Mouse (Mus musculus) lung, adult 2 months (tissue): ENCODE measurements around the gene Gm42742. TPM values are rescaled to one million over a fixed set of nuclear protein-coding genes. Genes with fewer than 3 reads are reported as not detected.
A peak's percentile ranks its signal among the peaks of the same experiment; 100 is the strongest.

ENCODE experiments used
- DNase-seq: peaks from one replicate; pipeline ENCODE4 v3.0.0; 2022
- H3K4me1 ChIP-seq: fragments of 200-500 bp; 2 replicates; pipeline ENCODE4 v1.6.1; 2011; ENCODE audit warnings: low read length; ENCODE audit not compliant: control insufficient read depth, insufficient read depth
- H3K4me3 ChIP-seq: fragments of 200-500 bp; replicated peaks from 2 replicates; pipeline ENCODE3; 2011; ENCODE audit warnings: low read depth, mild to moderate bottlenecking, control low read depth, low read length; ENCODE audit errors: extremely low read depth
- CTCF ChIP-seq: fragments of 200-500 bp; IDR thresholded peaks from 2 replicates; pipeline ENCODE4 v1.5.1; 2011; ENCODE audit warnings: mild to moderate bottlenecking, low read length, control low read depth; ENCODE audit not compliant: insufficient read depth
- POLR2A ChIP-seq: fragments of 200-500 bp; IDR thresholded peaks from 2 replicates; pipeline ENCODE4 v1.6.1; 2011; ENCODE audit warnings: low read depth, mild to moderate bottlenecking, control low read depth, low read length, borderline replicate concordance; ENCODE audit errors: extremely low read depth
- WGBS: fragments of 180-500 bp; shearing (Covaris S2); methylation state at CpG from one replicate; pipeline ENCODE4 v1.1.7; 2018; 5-methylcytosine and 5-hydroxymethylcytosine counted together
- polyA plus RNA-seq: library from polyadenylated mRNA; depleted of rRNA; stranded (reverse); fragments of >200 nt; gene quantifications from 2 replicates; pipeline ENCODE4 v1.2.3, GENCODE M21; 2012

Gm42742 gene
- polyA plus RNA-seq, 1 experiment: 26.5 TPM

- DNase-seq: no peak
- Histone ChIP-seq H3K4me1 (peaks cover 15% of the 10 kb centered on the region), H3K4me3 (no peak overlapping the region)
- WGBS: 87% methylated on average over 12 of the region's 12 CpGs
- no peak for TF ChIP-seq POLR2A
- TF ChIP-seq CTCF: no peak
These were observed 5.9 kb downstream of the Gm42742 start for GRCm38 (mm10) chr7:127014993-127015392.

- peak; percentile 80 for TF ChIP-seq POLR2A
- no peak for TF ChIP-seq CTCF
- peaks cover 15% of the 10 kb centered on the region for H3K4me1 ChIP-seq
- DNase-seq: peak; percentile 80
- WGBS: 2% methylated on average over 11 of the region's 11 CpGs
- H3K4me3 ChIP-seq: peak within 1 kb of the TSS; percentile 78
These were observed 6.6 kb downstream of the Gm42742 start, which contains the start of gene Mvp for GRCm38 (mm10) chr7:127014320-127014719. Mvp (minus strand) TSS chr7:127014621.

GRCm38 (mm10) chr7:127013385-127013784, 7.5 kb downstream of the Gm42742 start:
- no peak for TF ChIP-seq POLR2A
- TF ChIP-seq CTCF: no peak
- peaks cover 20% of the 10 kb centered on the region for H3K4me1 ChIP-seq
- no peak for DNase-seq
- WGBS: 85% methylated on average over 6 of the region's 6 CpGs
- peak overlapping the region; percentile 23 for H3K4me3 ChIP-seq

- TF ChIP-seq CTCF (no peak), POLR2A (no peak)
- WGBS: 96% methylated on average over 10 of the region's 10 CpGs
- peaks cover 24% of the 10 kb centered on the region for H3K4me1 ChIP-seq
- no peak for DNase-seq
- no peak overlapping the region for H3K4me3 ChIP-seq
These were observed 8.1 kb downstream of the Gm42742 start for GRCm38 (mm10) chr7:127012845-127013244.

GRCm38 (mm10) chr7:127012374-127012773, 8.5 kb downstream of the Gm42742 start:
- TF ChIP-seq CTCF: no peak
- no peak for TF ChIP-seq POLR2A
- peaks cover 21% of the 10 kb centered on the region for H3K4me1 ChIP-seq
- no peak for DNase-seq
- 70% methylated on average over 6 of the region's 6 CpGs for WGBS
- H3K4me3 ChIP-seq: no peak overlapping the region

- Histone ChIP-seq H3K4me1 (peaks cover 21% of the 10 kb centered on the region), H3K4me3 (no peak overlapping the region)
- WGBS: 61% methylated on average over 2 of the region's 2 CpGs
- TF ChIP-seq CTCF (no peak), POLR2A (no peak)
- DNase-seq: no peak
These were observed 9.2 kb downstream of the Gm42742 start for GRCm38 (mm10) chr7:127011717-127012116.

GRCm38 (mm10) chr7:127011051-127011450, 9.8 kb downstream of the Gm42742 start:
- TF ChIP-seq POLR2A (no peak), CTCF (no peak)

GRCm38 (mm10) chr7:127009307-127010085, 11.4 kb downstream of the Gm42742 start:
- WGBS: 74% methylated on average over 17 of the region's 17 CpGs
- no peak for DNase-seq
- TF ChIP-seq POLR2A (no peak), CTCF (no peak)
- Histone ChIP-seq H3K4me1 (peaks cover 16% of the 10 kb centered on the region), H3K4me3 (no peak overlapping the region)

More at GRCm38 (mm10) chr7:127011051-127011450, 9.8 kb downstream of the Gm42742 start:
- peaks cover 20% of the 10 kb centered on the region for H3K4me1 ChIP-seq
- H3K4me3 ChIP-seq: no peak overlapping the region
- no peak for DNase-seq
- WGBS: 81% methylated on average over 2 of the region's 2 CpGs

GRCm38 (mm10) chr7:127008239-127009019, 12.5 kb downstream of the Gm42742 start:
- H3K4me3 ChIP-seq: no peak overlapping the region
- H3K4me1 ChIP-seq: peaks cover 14% of the 10 kb centered on the region
- 37% methylated on average over 9 of the region's 9 CpGs for WGBS
- peak; percentile 50 for DNase-seq
- TF ChIP-seq POLR2A (peak; percentile 29; the same call in 1 of the 2 replicates), CTCF (no peak)
